Mouse (Mus musculus) limb, embryonic 15.5 days (tissue): ENCODE results near the gene 9430097D07Rik. TPM values are rescaled to one million over a fixed set of nuclear protein-coding genes. Genes with fewer than 3 reads are reported as not detected.

Experiments
- ATAC-seq: fragments of 200-750 bp; cut with Nextera tagmentation; 2 replicates; pipeline ENCODE4 v1.8.0; 2017; ENCODE audit warnings: low read depth, moderate TSS enrichment; ENCODE audit not compliant: insufficient number of reproducible peaks, low FRiP score, low TSS enrichment
- H3K27ac ChIP-seq: fragments of 300-500 bp; sonication (generic); 2 replicates; pipeline ENCODE4 v1.5.1; 2015; ENCODE audit warnings: moderate library complexity, mild to moderate bottlenecking, inconsistent platforms
- H3K27me3 ChIP-seq: fragments of 300-500 bp; sonication (generic); 2 replicates; pipeline ENCODE4 v1.6.1; 2015; ENCODE audit warnings: inconsistent platforms
- H3K36me3 ChIP-seq: fragments of 300-500 bp; sonication (generic); 2 replicates; pipeline ENCODE4 v1.6.1; 2015; ENCODE audit warnings: inconsistent platforms
- H3K4me1 ChIP-seq: fragments of 300-500 bp; sonication (generic); 2 replicates; pipeline ENCODE4 v1.6.1; 2015; ENCODE audit warnings: inconsistent platforms
- H3K4me2 ChIP-seq: fragments of 300-500 bp; sonication (generic); 2 replicates; pipeline ENCODE4 v1.6.1; 2015; ENCODE audit warnings: mild to moderate bottlenecking, inconsistent platforms
- H3K4me3 ChIP-seq: fragments of 300-500 bp; sonication (generic); 2 replicates; pipeline ENCODE4 v1.5.1; 2015; ENCODE audit warnings: mild to moderate bottlenecking, inconsistent platforms
- H3K9ac ChIP-seq: fragments of 300-500 bp; sonication (generic); 2 replicates; pipeline ENCODE4 v1.6.1; 2015; ENCODE audit warnings: inconsistent platforms
- H3K9me3 ChIP-seq: fragments of 300-500 bp; sonication (generic); 2 replicates; pipeline ENCODE4 v1.6.1; 2016; ENCODE audit warnings: inconsistent platforms
- WGBS: fragments of 180-500 bp; shearing (Covaris S2); methylation state at CpG from one replicate; pipeline ENCODE4 v1.1.7; 2015; 5-methylcytosine and 5-hydroxymethylcytosine counted together
- polyA plus RNA-seq: library from polyadenylated mRNA; unstranded; fragments of >200 nt; fragmentation: Nextera tagmentation; extraction: Ambion mirVana; gene quantifications from 2 replicates; pipeline ENCODE4 v1.2.1, GENCODE M21; 2015

9430097D07Rik gene
- polyA plus RNA-seq, 1 experiment from 2014 or later, result not detected

GRCm38 (mm10) chr2:32551236-32551635 lies 24.2 kb downstream of the 9430097D07Rik start:
- no peak for ATAC-seq
- H3K9me3 ChIP-seq, result no peaks in the 10 kb centered on the region
- H3K9ac ChIP-seq, result no peak overlapping the region
- H3K27ac ChIP-seq, result 0 out of 2 replicates have a peak overlapping the region, but pooled peaks have one; percentile 17
- H3K4me1 ChIP-seq, result peaks cover 66% of the 10 kb centered on the region
- H3K4me3 ChIP-seq, result no peak overlapping the region
- H3K36me3 ChIP-seq, result peaks cover 8% of the 10 kb centered on the region; the same call in 1 of the 2 replicates
- WGBS, result 68% methylated on average over 5 of the region's 5 CpGs
- H3K4me2 ChIP-seq, result no peak overlapping the region
- no peaks in the 10 kb centered on the region for H3K27me3 ChIP-seq

DNA sequence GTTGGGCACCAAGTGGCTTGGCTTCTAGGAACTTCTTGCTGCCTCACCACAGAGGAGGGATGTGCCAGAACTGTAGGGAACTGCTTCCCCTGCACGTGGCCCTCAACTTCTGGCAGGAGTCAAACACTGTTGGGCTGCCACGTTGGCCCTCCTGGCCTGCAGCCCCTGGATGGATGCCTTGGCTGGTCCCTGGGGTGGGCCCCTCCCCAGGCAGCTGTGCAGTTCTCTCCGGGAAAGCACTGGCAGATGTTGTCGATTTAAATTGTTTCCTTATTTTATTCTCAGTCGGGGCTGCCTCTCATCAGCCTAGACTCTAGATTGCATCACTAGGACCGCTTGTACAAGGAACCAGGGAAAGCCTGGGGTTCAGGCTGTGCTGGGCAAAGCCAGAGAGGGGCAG lies 25.7 kb downstream of the 9430097D07Rik start:
- no peak overlapping the region for H3K4me3 ChIP-seq
- H3K36me3 ChIP-seq, result peaks cover 4% of the 10 kb centered on the region; the same call in 1 of the 2 replicates
- peaks cover 53% of the 10 kb centered on the region for H3K4me1 ChIP-seq
- H3K9ac ChIP-seq, result no peak overlapping the region
- 0 out of 2 replicates have a peak overlapping the region, but pooled peaks have one; percentile 6 for H3K4me2 ChIP-seq
- no peaks in the 10 kb centered on the region for H3K27me3 ChIP-seq
- WGBS, result 23% methylated on average over 6 of the region's 6 CpGs
- H3K27ac ChIP-seq, result peak overlapping the region; percentile 90
- ATAC-seq, result peak; percentile 89
- H3K9me3 ChIP-seq, result no peaks in the 10 kb centered on the region

DNA sequence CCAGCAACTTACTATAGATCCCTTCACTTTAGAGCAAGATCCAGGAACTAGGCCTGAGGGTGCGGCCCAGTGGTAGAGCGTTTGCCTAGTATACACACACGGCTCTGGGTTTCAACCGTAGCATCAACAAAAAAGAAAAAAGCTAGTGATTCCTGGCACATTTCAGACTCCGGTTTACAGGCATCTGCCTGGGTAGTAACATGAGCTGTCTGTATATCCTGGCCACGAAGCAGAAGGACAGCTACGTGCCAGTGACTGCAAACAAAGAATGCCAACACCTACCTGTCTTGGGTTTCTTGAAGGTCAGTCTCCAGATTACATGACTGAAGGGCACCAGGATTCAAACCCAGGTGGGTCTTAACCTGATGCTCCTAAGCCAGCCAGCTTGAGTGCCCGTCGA lies 26.3 kb downstream of the 9430097D07Rik start:
- Histone ChIP-seq H3K27ac (peak overlapping the region; percentile 90), H3K4me2 (0 out of 2 replicates have a peak overlapping the region, but pooled peaks have one; percentile 6), H3K9me3 (no peaks in the 10 kb centered on the region), H3K9ac (no peak overlapping the region), H3K27me3 (no peaks in the 10 kb centered on the region), H3K4me1 (peaks cover 50% of the 10 kb centered on the region), H3K4me3 (no peak overlapping the region), H3K36me3 (peaks cover 4% of the 10 kb centered on the region; the same call in 1 of the 2 replicates)
- WGBS, result 42% methylated on average over 9 of the region's 9 CpGs
- ATAC-seq, result no peak

GRCm38 (mm10) chr2:32547964-32548739 lies 27.3 kb downstream of the 9430097D07Rik start:
- no peak overlapping the region for H3K9ac ChIP-seq
- WGBS, result 86% methylated on average over 7 of the region's 7 CpGs
- H3K9me3 ChIP-seq, result no peaks in the 10 kb centered on the region
- H3K4me3 ChIP-seq, result no peak overlapping the region
- peaks cover 4% of the 10 kb centered on the region; the same call in 1 of the 2 replicates for H3K36me3 ChIP-seq
- H3K27me3 ChIP-seq, result no peaks in the 10 kb centered on the region
- H3K4me2 ChIP-seq, result no peak overlapping the region
- peaks cover 50% of the 10 kb centered on the region for H3K4me1 ChIP-seq
- H3K27ac ChIP-seq, result peak overlapping the region; percentile 90
- no peak for ATAC-seq

- ATAC-seq, result no peak
- Histone ChIP-seq H3K36me3 (peaks cover 4% of the 10 kb centered on the region; the same call in 1 of the 2 replicates), H3K27me3 (no peaks in the 10 kb centered on the region), H3K4me3 (no peak overlapping the region), H3K4me2 (no peak overlapping the region), H3K9me3 (no peaks in the 10 kb centered on the region), H3K9ac (no peak overlapping the region), H3K27ac (no peak overlapping the region), H3K4me1 (peaks cover 57% of the 10 kb centered on the region)
- WGBS, result 82% methylated on average over 5 of the region's 5 CpGs
Measured at GRCm38 (mm10) chr2:32547380-32547779, 28.1 kb downstream of the 9430097D07Rik start.

DNA sequence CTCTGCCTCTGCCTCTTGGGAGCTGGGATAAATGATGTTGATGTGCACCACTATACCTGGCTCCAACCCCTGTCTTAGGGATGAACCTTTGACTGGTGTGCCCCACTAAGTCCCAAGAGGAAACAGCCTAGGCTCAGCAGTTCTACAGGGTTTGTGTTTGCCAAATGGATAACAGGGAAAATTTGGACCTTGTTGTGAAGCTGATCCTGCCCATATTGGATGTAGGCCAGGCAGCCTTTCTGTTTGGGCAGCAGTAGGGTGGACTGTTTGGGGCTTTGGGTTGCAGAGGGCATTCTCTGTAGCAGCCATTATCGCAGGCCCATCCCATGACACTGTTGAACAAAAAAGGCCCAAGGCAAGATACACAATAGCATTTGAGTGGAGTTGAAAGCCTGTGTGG lies 28.5 kb downstream of the 9430097D07Rik start:
- H3K4me2 ChIP-seq, result no peak overlapping the region
- H3K4me3 ChIP-seq, result no peak overlapping the region
- H3K9me3 ChIP-seq, result no peaks in the 10 kb centered on the region
- peaks cover 4% of the 10 kb centered on the region; the same call in 1 of the 2 replicates for H3K36me3 ChIP-seq
- no peak overlapping the region for H3K9ac ChIP-seq
- ATAC-seq, result no peak
- WGBS, result 85% methylated on average over 1 of the region's 1 CpGs
- no peaks in the 10 kb centered on the region for H3K27me3 ChIP-seq
- no peak overlapping the region for H3K27ac ChIP-seq
- peaks cover 61% of the 10 kb centered on the region for H3K4me1 ChIP-seq

DNA sequence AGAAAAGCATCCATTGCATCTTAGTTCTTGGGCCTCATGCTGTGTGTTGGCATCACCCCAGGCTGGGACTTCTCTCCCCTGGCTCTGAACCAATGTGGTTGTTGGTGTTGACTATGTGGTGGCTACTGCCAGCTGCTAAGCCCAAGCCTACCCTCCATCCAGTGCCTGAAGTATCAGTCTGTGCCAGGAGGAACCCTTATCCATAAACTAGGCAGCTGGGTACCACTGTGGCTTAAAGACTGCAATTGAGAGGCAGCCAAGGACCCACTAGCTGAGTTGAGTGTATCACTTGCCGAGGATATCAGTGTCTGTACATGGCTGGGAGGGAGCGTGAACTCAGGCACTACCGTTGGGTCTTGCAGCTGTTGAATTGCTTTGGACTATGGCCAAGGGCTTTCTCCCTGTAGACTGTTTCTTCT lies 32.4 kb downstream of the 9430097D07Rik start:
- ATAC-seq, result no peak
- Histone ChIP-seq H3K27me3 (no peaks in the 10 kb centered on the region), H3K36me3 (no peaks in the 10 kb centered on the region), H3K9ac (no peak overlapping the region), H3K4me1 (peaks cover 57% of the 10 kb centered on the region), H3K4me2 (no peak overlapping the region), H3K4me3 (no peak overlapping the region), H3K27ac (no peak overlapping the region), H3K9me3 (no peaks in the 10 kb centered on the region)
- WGBS, result 67% methylated on average over 3 of the region's 3 CpGs

- Histone ChIP-seq H3K9ac (no peak overlapping the region), H3K36me3 (no peaks in the 10 kb centered on the region), H3K4me3 (no peak overlapping the region), H3K9me3 (no peaks in the 10 kb centered on the region), H3K4me2 (no peak overlapping the region), H3K27me3 (no peaks in the 10 kb centered on the region), H3K27ac (peak overlapping the region; percentile 38), H3K4me1 (peaks cover 61% of the 10 kb centered on the region)
- 77% methylated on average over 4 of the region's 4 CpGs for WGBS
- no peak for ATAC-seq
Measured at GRCm38 (mm10) chr2:32541986-32542573, 33.4 kb downstream of the 9430097D07Rik start.

- H3K27me3 ChIP-seq, result no peaks in the 10 kb centered on the region
- H3K9me3 ChIP-seq, result no peaks in the 10 kb centered on the region
- no peak overlapping the region for H3K9ac ChIP-seq
- H3K27ac ChIP-seq, result peak overlapping the region; percentile 43
- 70% methylated on average over 2 of the region's 2 CpGs for WGBS
- ATAC-seq, result no peak
- H3K4me3 ChIP-seq, result no peak overlapping the region
- H3K36me3 ChIP-seq, result no peaks in the 10 kb centered on the region
- peaks cover 63% of the 10 kb centered on the region for H3K4me1 ChIP-seq
- H3K4me2 ChIP-seq, result no peak overlapping the region
Measured at GRCm38 (mm10) chr2:32541333-32541908, 34.1 kb downstream of the 9430097D07Rik start.

- no peak overlapping the region for H3K9ac ChIP-seq
- WGBS, result 70% methylated on average over 14 of the region's 14 CpGs
- H3K4me3 ChIP-seq, result no peak overlapping the region
- H3K27ac ChIP-seq, result peak overlapping the region; percentile 99
- ATAC-seq, result no peak
- H3K27me3 ChIP-seq, result no peaks in the 10 kb centered on the region
- H3K36me3 ChIP-seq, result no peaks in the 10 kb centered on the region
- no peaks in the 10 kb centered on the region for H3K9me3 ChIP-seq
- peaks cover 72% of the 10 kb centered on the region for H3K4me1 ChIP-seq
- peak overlapping the region; percentile 12 for H3K4me2 ChIP-seq
Measured at GRCm38 (mm10) chr2:32539452-32539981, 36.0 kb downstream of the 9430097D07Rik start.

GRCm38 (mm10) chr2:32538461-32538860 lies 37.0 kb downstream of the 9430097D07Rik start:
- 60% methylated on average over 4 of the region's 4 CpGs for WGBS
- ATAC-seq, result no peak
- Histone ChIP-seq H3K4me1 (peaks cover 83% of the 10 kb centered on the region), H3K4me3 (0 out of 2 replicates have a peak overlapping the region, but pooled peaks have one; percentile 92), H3K9ac (no peak overlapping the region), H3K9me3 (no peaks in the 10 kb centered on the region), H3K4me2 (peak overlapping the region; percentile 84), H3K27me3 (no peaks in the 10 kb centered on the region), H3K36me3 (no peaks in the 10 kb centered on the region), H3K27ac (peak overlapping the region; percentile 99)
